Mouse (Mus musculus): ENCODE measurements at regions not wholly inside any gene's neighbourhood (a gene's known extent, or its start where the extent isn't known, plus 50 kb on each side); places are given as distances from the start of the nearest gene placed in this dataset.

- DNase-seq, result peak; percentile 10
Measured at GRCm38 (mm10) chr5:70501385-70501784, 341.0 kb downstream of the Gabrg1 start.

DNA sequence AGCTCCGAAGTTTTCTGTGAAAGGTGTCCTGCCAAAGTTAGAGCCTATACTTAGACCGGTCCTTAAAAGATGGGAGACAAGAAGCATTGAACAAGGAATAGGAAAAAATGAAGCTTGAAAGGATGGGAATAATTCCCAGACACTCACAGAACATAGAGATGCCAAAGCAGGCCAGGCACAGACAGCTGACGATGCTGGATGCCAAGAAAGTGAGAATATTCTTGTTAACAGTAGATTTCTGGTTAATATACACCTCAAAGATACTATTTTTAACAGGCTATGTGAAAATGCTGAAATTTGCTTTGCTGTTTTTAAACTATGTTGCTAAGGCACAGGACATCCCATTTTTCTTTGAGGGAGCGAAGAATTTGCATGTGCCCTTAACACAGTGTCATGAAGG, 366.3 kb downstream of the Gabrg1 start:
- peak; percentile 4 for DNase-seq

DNA sequence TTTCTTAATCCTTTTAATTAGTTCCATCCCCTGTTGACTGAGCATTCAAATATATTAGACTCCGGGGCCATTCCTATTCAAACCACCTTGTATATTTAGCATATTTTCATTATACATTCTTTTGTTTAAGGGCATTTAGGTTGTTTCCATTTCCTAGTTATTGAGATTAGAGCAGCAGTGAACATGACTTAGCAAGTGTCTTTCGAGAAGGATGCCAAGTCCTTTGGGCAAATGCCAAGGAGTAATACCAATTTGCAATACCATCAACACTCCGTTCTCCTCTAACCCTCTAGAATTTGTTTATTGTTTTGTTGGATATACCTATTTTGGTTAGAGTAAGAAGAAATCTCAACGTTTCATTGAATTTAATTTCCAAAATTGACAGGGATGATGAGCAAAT, 407.8 kb downstream of the Gabrg1 start:
- no peak for DNase-seq

DNA sequence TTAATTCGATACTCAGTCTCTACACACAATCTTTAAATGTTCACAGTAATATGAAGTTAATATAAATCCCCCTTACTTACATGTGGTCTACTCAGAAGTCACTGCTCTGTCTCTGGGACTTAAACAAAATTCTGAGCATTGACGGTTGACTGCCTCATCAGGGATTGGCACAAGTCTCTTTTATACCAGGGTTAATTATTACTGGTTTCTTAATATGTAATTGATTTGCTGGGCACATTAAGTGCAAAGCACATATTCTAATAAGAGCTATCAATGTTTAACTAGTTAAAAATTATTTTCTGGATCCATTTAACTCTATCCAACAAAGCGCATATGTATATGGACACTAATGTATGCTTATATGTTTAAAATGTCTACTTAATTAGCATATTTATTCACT, 441.9 kb downstream of the Gabrg1 start:
- no peak for DNase-seq

GRCm38 (mm10) chr5:70389926-70390325, 452.5 kb downstream of the Gabrg1 start:
- no peak for DNase-seq

DNA sequence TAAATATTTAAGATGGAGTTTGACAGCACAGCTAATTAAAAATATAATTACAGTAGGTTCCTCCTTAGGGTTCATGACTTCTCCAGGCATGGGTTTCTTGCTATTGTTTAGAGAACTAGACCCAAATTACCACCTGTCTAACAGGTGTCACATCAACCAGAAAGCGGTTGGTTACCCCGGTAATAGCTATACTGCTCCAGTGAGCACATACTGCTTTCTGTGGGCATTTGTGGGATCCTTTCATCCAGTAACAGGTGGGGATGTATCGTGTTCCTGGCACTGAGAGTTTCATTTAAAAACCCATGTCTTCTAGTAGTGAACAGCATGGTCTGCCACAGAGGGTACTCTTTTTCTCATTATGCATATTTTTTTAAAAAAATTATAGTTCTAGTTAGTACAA, 455.1 kb downstream of the Gabrg1 start:
- no peak for DNase-seq
